Mouse (Mus musculus): ENCODE results near the gene Mmp27.

- no peak for TF ChIP-seq CTCF (IDR thresholded peaks at IDR 0.05; ENCODE audit: control insufficient read depth, insufficient read depth, insufficient read length)
- TF ChIP-seq MAX (IDR thresholded peaks at IDR 0.05): no peak
- no peak for TF ChIP-seq MYOD1 (IDR thresholded peaks at IDR 0.05; ENCODE audit: control insufficient read depth, insufficient read length, low read depth)
- no peak for TF ChIP-seq FOSL1 (IDR thresholded peaks at IDR 0.05; ENCODE audit: insufficient read depth, low read length, poor library complexity, severe bottlenecking)
- TF ChIP-seq MYOG (IDR thresholded peaks at IDR 0.05; ENCODE audit: control insufficient read depth, extremely low read depth, insufficient read length): no peak
Observed at GRCm38 (mm10) chr9:7572663-7573308, 1.6 kb downstream of the Mmp27 start.

Measured in C2C12 (cell line).